Mouse (Mus musculus): ENCODE results near the gene Bcas1.
"Not testable (repeated sequence)": the region's sequence is repeated elsewhere in the genome, so short reads cannot be mapped to it uniquely, and the experiment has no call there.

Gene Bcas1

DNA sequence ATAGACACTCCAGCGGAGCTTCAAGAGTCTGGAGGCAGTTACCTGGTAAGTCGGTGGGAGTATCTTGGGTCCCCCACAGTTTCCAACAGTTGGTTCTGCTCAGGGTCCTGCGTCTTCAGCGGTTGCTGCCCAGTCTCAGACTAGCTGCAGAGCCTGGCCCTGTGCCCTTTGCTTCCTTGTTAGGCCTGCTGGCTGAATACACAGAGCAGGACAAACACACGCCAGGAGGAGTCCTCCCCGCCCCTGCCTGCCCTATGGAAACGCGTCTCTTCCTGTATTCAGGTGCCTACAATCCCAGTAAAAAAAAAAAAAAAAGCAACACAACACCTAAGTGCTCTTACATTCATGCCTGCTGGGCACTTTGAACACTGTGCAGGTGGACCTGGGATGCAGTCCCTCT is at the start of gene Bcas1:
Gene Bcas1, minus strand, starts transcription at position 142 of the 400 bp plus-strand sequence.
- in situ Hi-C loops (cut with MboI) = no loop called here

DNA sequence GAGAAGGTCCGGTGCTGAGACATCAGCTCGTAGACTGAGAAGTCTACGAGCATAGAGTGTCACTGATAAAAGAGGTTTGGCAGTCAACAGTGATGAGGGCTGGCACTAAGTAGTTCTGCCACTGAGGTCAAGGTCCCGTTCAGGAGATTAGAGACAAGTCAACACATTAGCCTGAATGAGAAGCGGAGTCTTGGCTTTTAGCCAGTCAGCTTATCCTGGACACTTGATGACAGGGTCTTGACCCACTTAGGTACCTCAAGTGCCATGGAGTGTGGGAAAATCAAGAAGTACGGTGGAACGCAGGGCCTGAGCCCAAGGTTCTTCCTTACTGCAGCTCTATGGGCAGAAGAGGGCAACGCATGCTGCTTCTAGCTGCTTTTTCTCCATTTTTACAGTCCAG is 49.0 kb upstream of the Bcas1 start:
- in situ Hi-C loops (cut with MboI) = no loop called here

DNA sequence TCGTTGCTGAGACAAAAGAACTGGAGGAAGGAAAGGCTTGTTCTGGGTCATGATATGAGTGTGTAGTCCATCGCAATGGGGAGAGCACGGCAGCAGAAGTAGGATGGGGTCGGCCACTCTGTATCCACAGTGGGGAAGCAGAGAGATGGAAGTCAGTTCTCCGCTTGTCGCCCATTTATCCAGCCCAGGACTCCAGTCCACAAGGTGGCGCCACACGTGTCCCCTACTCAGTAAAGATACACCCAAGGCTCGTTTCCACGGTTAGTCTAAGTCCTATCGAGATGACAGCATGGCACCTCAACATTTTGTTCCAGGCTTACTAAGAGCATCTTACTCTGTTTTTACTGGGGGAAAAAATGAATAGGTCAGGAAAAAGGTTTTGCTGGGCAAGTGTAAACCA is 48.6 kb upstream of the Bcas1 start:
- in situ Hi-C loops (cut with MboI) = no loop called here

DNA sequence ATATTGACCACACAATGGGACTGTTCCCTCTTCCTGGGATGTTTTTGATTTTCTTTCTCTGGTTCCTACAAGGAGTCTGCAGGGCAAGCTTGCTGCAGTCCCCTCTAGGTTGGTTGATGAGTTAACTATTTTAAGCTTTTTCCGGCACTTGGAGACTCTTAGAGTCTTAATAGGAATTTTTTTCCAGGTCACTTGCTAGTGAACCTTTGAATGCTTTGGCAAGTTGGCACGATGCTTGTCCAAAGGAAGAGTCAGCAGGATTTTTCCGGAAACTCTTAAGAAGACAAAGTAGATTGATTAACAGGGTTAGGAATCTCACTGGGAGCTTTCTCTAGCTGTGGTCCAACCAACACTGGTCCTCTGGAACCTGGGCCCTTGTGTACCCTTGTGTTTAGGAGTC is 47.5 kb upstream of the Bcas1 start:
- in situ Hi-C loops (cut with MboI) = no loop called here

DNA sequence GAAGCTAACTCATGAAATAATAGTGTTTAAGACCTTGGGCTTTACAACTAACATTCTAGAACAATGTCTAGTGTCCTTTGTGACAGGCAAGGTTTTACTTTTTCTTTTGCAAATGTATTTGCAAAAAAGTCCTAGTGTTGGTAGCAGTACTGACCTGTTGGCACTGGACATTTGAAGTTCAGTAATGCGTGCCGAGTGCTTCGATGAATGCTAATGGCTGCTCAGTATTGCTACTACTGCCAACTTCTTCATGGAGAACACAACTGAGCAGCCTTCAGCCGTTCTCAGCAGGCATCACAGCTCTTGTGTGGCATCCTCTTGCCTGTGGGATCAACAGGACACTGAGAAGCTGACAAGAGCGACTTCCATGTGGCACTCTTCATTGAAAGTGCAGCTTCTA is 46.5 kb upstream of the Bcas1 start:
- in situ Hi-C loops (cut with MboI) = no loop called here

DNA sequence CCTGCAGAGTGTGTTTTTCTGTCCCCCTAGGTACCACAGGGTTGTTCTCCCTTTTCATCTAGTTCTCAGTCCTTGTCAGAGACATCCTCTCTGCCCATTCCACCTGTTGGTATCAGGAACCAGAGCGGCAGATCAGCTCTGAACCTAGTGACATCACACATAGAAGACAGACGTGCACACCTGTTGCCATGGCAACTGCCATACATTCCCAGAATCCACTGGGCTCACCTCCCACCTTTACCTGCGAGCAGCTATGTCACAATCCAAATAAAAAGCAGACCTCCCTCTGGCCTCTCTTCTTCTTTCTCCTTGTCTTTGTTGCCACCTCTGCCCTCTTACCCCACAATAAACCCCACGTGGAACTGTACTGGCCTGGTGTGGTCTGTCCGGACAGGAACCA is 42.9 kb upstream of the Bcas1 start:
- in situ Hi-C loops (cut with MboI) = no loop called here

DNA sequence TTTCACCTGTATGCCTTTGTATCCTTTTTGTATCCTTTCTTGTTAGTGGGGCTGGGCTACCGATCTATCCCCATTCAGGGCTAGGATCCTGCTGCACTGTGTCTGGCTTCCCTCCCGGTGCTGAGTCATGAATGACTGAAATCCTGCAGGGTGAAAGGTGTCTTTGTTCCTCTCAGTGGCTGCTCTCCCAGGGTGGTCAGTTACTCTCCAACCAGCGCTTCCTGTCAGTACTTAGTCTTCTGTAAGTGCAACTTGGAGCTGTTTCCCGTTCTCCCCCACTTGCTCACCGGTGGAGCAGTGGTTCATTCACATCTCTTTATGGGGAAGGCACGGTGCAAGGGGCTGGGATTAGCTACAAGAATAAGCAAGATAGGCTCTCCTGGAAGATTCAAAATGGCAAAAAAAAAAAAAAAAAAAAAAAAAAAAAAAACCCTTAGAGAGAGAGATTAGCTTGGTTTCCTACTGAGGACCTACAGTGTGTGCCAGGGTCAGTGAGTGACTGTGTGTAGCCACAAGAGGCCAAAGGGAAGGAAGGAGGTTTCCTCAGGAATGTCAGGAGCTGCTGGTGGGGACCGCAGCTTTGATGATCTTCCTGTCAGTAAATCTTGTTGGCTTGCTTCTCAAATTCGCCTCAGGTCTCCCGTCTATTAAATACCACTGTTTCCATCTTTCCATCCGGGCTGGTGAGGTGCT is 42.1 kb upstream of the Bcas1 start:
- in situ Hi-C loops (cut with MboI) = no loop called here

DNA sequence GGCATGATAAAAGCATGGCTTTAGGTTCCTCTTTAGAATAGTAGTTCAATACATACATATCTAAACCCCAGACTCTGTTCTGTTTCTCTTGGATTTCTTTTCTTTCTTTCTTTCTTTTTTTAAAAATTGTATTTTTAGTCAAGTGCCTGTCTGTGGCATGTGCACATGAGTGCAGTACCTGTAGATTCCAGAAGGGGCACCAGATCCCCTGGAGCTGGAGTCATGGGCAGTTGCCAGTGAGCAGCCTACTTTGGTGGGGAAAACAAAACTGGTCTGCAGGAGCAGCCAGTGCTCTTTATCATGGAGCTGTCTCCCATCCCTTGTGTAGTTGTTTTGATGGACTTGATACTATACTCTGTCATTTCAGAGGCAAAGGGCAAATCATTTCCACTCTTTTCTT is 40.4 kb upstream of the Bcas1 start:
- in situ Hi-C loops (cut with MboI) = no loop called here

DNA sequence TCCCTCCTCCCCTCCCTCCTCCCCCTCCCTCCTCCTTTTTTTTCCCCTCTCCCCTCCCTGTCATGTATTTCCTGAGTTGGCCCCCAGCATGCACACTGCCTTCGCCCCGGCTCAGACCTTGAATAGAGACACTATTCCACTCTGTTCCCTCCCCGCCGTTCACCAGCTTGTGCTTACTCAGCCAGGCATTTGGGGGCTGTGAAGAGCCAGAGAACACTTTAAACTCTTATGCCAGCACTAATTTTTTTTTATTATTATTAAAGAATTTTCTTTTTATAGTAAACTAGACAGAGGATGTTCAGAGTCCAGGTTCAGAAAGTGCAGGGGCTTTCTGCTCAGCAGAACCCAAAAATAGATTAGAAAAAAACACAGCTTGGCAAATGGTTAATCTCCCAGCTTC is 37.2 kb upstream of the Bcas1 start:
- in situ Hi-C loops (cut with MboI) = no loop called here

DNA sequence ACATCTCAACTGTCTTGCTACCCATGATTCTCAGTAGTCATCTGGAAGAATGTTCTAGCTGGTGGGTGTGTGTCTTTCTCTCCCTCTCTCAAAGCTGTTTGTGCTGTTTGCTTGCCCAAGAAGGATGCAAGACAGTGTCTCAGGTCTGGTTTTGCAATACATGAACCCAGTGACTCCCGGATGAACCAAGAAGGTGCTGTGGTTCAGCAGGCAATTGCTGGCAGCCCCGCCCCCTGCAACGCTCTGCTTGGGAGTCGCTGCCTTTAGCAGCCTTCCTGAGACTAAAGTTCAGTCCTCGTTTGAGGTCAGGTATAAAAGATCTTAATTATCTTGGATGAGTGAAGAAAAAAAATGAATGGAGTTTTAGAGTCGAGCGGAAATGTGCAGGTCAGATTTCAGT is 34.0 kb upstream of the Bcas1 start:
- in situ Hi-C loops (cut with MboI) = no loop called here

DNA sequence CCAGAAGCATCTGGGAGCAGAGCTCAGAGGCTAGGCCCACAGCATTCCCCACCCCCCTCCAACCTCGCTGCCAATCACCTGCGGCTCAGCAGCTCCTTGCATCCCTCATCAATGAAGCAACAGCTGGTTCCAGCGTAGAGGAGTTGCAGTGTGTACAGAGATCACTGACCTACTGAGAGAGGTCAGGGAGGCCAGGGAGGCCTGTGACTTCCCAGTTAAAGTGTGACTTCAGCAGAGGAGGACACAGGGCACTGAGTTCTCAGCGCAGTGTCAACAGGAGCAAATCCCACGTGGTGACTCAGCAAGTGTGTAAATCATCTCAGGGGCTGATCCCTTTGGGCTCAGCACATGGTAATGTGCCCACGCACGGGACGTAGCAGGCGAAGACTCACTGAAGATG is 32.2 kb upstream of the Bcas1 start:
- in situ Hi-C loops (cut with MboI) = no loop called here

DNA sequence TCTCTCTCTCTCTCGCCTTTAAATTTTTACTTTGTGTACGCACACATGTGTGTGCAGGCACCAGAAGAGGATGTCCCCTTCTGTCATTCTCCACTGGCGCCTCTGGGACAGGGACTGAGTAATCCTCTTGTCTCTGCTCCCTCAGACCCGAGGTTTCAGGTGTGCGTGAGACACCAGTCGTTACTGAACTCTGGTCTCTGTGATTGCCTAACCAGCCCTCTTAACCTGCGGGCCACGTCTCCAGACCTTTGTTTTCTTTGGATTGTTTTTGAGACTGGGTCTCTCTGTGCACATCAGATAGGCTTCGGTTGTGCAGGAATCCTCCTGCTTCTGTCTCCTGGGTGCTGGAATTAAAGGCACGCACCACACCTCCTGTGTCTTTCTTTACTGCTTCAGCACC is 31.5 kb upstream of the Bcas1 start:
- in situ Hi-C loops (cut with MboI) = no loop called here

DNA sequence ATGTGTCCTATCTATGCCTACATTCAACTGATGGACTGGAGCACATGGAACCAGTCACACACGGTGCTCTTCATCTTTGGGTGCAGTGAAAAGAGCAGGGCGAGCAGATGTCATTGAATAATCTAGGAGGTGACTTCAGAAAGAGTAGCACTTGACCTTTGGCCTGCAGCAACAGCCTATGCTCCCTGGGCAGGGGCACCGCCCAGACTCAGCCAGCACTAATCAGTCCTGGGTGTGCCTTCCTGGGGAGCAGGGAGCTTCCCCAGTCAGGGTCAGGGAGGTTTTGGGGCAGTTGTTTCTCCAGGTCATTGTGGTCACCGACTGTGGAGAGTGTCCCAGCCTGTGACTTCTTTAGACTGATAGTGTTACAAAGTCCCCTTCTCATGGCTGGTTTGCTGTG is 26.2 kb upstream of the Bcas1 start:
- in situ Hi-C loops (cut with MboI) = not testable (repeated sequence)

DNA sequence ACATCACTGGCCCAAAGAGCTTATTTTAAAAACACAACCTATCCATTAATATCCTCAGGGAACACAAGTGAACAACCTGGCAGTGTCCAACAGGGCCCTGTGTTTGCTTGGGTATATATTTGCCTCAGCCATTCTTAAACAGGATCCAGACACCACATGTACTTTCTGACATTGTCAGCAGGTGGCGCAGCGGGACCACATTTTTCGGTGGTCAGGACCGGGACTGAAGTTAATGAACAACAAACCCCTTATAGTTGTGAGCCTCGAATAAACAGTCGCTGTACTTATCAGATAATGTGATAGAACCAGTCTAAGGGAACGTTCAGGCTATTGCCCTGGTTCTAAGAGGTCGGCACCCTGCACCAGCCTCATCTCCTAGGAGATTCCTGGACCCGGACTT is 23.3 kb upstream of the Bcas1 start:
- in situ Hi-C loops (cut with MboI) = no loop called here

DNA sequence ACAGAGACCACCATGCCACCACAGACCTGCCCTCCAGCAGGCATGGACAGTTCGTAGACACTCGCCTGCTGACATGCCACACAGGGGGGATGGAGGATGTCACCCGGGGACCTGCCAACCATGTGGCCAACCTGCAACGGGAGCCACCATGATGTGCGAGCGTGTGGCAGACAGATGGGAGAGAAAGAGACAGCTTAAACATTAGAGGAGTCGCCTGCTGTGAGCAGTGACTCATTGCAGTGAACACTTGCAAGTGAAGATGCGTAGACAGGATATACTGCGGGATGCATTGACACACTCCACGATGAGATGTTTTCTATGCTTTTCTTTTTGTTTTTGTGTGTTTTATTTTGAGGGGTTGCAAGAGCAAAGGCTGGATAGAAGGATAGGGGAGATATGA is 20.0 kb upstream of the Bcas1 start:
- in situ Hi-C loops (cut with MboI) = no loop called here

DNA sequence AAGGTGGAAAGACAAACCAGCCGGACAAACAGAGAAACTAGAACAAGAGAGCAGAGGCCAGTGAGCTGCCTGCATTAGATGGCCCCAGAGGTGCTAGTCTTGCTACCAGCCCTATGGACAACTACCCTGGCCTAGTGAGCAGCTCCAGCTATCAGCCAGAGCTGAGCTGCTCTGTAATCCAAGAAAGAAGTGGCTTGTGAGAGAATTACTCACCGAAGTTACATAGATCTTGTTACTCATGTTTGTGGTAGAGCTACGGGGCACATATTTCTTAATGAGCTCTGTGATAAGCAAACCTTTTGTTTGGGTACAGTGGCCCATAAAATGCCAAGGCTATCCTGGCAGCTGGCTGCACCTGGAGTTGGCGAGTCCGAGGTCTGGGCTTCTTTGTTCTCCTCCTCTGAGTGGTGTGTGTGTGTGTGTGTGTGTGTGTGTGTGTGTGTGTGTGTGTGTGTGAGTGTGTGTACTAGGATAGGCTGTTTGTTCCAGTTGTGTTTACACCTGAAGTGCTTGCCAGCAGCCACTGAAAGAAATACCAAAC is 19.3 kb upstream of the Bcas1 start:
- in situ Hi-C loops (cut with MboI) = no loop called here

DNA sequence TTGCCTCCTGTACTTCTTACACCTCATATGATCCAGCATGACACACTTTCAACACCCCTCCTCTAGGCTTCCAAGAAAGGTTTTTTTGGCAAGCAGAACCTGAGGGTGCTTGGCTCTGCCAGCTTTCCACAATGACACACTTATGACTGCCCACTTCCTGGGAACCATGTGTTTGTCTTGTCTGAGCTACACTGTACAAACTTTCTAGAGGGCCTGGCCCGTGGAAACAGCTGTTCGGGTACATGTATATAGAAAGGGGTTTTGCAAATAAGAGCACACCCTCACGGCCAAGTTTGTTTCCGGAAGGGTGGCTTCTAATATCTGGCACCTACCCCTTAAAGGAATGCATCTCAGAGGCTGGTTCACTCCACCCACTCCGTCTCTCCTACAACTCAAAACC is 18.2 kb upstream of the Bcas1 start:
- in situ Hi-C loops (cut with MboI) = no loop called here

DNA sequence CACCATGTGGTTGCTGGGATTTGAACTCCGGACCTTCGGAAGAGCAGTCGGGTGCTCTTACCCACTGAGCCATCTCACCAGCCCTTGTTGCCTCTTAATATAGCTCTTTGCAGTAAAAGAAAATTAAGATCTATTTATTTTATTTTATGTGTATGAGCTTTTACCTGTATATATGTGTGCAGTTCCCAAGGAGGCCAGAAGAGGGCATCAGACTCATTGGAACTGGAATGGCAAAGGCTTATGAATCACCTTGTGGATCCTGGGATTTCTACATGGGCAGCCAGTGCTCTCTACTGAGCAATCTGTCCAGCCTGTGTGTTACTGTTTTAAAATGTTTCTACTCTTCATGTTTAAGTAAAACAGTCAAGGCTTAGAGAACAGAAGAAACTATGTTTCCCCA is 14.9 kb upstream of the Bcas1 start:
- in situ Hi-C loops (cut with MboI) = no loop called here

DNA sequence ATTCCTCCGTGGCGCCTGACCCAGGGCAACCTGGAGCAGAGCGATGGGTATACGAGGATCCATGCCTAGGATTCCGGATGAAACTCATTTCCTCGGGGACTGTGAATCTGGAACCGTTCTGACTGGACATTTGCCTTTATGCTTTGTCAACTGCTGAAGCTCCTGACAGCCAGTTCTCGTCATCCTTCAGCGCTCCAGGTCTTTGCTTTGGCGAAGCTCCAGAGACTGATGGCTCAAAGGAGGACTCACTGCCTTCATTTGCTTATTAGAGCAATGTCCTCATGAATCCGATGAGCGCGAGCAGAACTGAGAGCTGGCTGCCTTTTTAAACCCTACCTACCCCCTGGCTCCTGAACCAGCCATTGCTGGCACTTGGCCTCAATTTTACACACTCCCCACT is 11.1 kb upstream of the Bcas1 start:
- in situ Hi-C loops (cut with MboI) = no loop called here

DNA sequence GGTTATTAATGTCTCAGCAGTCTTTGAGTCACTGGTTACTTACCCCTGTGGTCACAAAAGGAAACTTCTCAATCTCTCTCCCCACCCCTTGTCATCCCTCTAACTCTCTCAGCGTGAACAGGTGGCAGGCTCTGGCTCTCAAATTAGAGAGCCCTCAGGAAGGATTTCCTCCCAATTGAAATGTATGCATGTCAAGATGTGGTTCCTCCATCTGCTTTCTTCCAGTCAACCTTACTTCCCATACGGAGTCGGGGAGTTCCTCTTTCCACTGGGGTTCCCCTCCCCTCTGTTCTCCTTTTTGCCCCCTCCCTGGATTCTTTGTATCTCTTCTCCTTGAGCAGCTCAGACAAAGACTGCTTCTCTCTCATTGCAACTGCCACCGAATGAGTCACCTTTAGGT is 8.6 kb upstream of the Bcas1 start:
- in situ Hi-C loops (cut with MboI) = no loop called here

DNA sequence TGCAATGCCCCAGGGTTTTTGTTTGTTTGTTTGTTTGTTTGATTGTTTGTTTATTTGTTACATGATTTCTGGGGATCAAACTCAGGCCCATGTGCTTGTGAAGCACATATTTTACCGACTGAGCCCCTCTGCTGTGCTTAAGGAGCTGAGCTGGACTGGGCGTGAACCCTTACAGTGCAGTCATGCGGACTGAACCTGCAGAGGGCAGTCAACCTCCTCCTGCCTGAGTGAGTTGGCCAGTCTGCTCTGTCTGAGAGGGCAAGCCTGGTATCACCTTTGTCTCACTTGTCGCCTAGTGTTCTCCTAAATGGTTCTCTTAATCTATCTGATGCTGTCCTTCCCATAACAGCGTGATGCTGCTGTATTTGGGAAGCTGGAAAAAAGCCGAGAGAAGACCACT is 4.5 kb upstream of the Bcas1 start:
- in situ Hi-C loops (cut with MboI) = no loop called here

DNA sequence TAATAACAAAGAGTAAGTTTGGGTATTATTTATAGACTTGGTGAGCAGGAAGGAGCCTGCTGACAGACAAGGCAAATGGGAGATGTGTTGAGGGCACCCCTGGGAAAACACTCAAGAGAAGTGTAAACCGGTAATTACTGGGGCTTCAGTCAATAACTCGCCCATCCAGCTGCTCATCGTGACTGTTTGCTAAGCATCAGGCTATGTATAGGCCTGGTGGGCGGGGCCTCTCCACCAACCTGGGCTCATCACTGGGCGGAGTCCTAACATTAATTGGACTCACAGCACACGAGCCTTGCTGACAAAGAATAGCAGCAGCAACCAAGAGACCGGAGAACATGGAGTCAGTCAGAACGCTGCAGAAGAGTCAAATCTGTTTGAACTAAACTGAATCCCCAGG is 1.3 kb upstream of the Bcas1 start:
- in situ Hi-C loops (cut with MboI) = no loop called here

DNA sequence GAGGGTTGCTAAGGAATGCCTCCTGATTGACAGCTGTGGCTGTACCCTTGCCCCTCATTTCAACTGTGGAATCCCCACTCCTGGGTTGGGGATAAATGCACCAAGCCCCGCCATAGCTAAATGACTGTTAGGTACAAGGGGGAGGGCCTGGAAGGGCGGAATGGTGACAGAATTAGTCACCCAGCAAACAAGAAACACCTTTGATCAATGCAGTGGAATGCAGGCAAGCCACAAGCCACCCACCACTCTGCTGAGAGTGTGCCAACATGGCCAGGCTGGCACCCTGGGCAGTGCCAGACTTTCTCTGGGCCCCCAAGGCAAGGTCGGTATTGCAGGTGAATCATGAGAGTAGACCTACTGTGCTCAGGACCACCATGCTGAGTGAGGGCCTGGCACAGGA is 3.5 kb downstream of the Bcas1 start:
- in situ Hi-C loops (cut with MboI) = no loop called here

DNA sequence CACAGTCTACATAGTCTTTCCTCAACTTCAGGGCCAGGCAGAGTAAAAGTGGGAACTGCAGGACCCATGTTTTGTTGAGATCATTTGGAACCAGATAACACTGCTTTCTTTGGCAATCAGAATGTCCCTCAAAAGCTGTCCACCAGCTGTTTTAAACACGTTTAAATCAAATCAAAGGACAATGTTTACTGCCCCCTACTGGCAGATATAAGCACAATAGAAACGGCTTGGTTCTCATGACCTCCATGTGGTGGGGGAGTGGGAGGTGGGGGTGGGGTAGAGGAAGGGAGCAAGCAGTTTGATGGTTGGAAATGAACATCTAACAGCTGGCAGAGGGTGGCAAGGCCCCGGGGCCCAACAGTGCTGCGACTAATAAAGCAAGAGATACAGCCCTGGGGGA is 5.7 kb downstream of the Bcas1 start:
- in situ Hi-C loops (cut with MboI) = no loop called here

Measured in mature B cell (primary cell).